Mouse (Mus musculus) embryo, embryonic 11.5 days (tissue): Measurements from ENCODE around the gene Ezr.
"Not testable (repeated sequence)": the region's sequence is repeated elsewhere in the genome, so short reads cannot be mapped to it uniquely, and the experiment has no call there.

Source experiments
- DNase-seq: peaks from one replicate; pipeline ENCODE4 v3.0.0-alpha.2; 2012; ENCODE audit warnings: low read depth, low spot score

The Ezr gene

DNA sequence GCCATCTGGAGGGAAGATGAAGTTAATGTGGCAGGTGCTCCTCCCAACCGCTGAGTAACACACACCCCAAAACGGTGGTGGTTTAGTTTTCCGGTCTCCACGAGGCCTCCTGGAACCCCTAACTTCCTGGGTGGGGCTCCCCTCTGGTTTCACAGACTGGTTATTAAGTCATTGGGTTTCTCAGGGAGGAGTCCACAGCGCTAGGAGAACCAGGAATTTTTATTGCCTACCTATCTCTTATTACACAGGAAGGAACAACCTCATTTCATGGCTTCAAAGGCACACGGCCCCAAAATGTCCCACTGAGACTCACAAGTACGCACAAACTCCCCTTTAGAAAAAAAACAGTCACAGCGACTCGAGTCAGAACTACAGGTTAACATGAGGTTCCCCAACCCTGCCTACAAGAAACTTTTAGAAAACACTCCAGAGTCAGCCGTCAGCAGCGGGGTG is 38.8 kb downstream of the Ezr start:
- no peak for DNase-seq

DNA sequence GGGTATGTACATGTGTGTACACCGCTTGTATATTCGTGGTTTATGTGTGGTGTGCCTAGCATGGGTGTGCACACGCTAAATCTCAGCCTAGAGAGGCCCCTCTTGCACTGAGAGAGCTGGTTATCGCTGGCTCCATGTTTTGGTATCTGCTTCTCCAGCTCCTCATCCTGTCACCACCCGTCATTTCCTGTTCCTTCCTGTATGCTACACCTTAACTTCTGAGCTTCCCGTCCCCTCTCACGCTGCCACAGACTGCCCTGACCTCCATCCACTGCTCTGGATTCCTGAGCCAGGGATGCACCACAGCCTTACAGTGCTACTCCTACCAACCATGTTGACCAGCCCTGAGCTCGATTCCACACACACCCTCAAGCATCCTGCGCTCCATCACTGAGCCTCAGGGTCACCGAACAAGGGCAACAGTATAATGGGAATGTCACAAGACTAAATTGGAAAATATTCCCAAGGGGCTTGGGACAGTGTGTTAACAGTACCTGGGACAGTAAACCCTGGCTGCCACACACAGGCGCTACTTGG is 39.5 kb downstream of the Ezr start:
- DNase-seq, result no peak

DNA sequence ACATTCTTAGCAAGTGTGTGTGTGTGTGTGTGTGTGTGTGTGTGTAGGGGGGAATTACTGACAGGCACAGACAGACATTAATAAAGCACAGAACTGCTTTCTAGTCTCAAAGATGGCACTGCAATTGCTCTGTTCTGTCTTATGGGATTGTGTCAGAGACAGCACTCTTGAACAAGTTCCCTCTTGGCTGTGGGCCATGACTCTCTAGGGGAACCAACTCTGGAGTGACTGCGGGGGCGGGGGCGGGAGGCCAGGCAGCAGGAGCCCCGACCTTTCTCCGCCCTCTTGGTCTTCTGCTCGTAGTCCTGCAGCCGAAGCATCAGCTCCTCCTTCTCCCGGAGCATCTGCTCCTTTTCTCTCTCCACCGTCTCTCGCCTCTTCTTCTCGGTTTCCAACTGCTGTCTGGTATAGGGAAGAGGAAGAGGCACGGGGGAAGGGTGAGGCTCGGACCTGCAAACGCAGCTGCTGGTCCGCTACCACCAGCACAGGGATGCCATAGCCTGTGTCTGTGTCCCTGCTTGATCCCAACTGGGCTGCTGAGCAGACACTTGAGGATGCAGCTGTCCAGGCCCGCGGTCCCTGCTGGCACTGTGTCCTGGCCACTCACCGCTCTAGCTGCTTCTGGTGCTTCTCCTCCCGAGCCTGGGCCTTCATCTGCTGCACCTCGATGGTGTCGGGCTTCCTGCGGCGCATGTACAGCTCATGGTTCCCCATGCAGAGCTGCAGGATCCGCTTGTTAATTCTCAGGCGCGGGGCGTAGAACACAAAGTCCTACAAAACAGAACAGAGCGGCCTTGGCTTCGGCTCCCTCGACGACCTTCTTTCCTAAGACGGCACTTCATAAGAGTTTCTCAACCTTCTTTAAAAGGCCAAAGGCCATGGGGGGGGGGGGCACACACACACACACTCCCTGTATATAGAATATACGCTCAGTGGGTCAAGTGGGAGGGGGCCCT is 40.2 kb downstream of the Ezr start:
- DNase-seq, result no peak

DNA sequence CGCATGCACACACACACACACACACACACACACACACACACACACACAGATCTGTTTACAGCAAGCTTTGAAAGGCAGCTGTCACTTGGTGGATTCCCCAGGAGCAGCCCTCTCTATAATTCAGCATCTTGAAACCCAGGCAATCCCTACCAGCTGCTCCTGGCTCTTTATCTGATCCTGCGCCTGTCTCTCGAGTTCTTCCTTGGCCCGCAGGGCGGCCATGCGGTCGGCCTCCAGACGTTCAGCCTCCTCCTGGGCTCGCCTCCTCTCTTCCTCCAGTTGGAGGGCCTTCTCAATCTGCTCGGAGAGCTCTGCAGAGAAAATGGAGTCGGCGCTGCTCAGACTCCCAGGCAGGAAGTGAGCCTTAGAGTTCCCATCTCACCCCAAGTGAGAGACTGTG is 41.3 kb downstream of the Ezr start:
- no peak for DNase-seq

DNA sequence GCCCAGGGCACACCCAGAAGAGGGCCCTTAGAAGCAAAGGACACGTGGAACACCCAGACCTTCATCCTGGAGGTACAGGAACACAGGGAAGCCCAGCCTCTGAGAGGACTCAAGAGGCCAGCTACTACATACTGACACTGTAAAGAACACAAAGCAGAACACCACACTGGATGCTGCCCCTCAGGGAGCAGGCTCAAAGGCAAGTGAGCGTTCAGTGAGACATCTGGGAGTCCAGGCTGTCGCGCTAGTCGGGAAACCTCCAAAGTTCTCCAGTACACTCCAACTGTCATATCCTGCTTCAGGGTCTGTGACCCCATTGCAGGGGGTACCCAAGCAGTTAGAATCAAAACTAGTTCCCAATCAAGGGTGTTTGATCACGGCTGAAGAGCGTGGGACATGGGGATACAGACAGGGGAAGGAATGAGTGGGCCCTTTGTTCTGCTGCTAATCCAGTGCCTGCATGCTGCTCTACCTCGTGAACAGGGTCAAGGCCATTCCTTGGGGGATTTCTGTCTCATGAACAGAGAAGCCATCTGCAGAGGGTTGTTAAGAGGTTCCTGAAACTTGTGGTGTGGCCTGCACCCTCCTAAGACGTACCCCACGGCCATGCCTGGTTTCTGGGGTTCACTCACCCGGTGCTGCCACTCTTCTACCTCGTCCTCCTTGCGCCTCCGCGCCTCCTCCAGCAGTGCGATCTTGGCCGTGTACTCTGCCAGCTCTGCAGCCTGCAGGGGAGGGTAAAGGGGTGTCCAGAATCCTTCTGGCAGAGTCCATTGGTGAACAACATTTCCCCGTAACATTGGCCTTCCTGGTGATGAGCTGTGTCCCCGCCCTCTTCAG is 42.0 kb downstream of the Ezr start:
- DNase-seq, result no peak

DNA sequence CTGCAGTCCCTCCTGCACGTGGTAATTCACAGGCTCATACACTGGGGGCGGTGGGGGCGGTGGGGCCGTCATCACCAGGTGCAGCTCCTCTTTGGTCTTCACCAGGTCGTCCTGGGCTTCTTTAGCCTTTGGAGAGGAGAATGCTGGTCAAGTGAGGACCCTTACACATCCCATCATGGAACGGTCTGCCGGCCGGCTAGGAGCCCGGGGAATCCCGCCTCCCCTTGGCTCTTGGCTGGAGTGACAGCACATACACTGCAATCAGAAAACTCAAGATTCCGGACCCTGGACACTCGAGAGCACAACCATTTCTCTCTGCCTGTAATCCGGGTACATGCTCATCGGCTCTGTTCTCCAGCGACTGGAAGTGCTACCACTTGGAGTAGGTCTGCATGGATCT is 42.8 kb downstream of the Ezr start:
- DNase-seq, result no peak

DNA sequence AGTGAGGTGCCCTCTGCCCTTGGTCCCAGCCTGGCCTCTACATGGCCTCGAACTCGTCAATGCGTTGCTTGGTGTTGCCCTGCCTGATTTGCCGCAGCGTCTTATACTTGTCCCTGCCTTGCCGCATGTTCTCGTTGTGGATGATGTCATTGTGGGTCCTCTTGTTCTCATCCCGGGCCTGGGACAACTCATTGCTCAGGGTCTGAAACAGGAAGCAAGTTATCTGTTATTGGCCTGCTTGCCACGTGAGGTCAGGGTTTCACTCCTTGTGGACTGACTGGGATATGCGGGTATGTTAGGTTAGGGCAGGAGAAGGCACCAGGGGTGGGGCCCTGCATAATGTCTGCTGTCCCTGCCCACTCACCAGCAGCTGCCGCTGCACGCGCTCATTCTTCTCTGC is 43.3 kb downstream of the Ezr start:
- DNase-seq, result no peak

DNA sequence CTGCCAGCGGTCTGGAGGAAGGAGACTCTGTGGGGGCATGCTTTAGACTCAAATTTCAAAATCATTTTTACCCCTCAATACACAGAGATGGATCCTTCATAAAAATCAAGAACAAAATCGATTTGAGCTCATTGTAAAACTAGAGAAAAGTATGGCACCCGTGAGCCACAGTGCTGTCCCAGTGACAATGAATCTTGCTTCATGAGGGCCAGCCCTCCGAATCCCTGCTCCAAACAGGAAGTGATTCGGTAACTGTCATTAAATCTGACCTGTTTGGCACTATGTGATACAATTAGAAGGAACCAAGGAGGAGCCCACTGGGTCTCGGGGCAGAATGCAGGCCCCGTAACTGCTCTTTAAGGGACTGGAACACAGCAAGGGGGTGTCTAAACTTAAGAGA is 43.7 kb downstream of the Ezr start:
- DNase-seq, result no peak

DNA sequence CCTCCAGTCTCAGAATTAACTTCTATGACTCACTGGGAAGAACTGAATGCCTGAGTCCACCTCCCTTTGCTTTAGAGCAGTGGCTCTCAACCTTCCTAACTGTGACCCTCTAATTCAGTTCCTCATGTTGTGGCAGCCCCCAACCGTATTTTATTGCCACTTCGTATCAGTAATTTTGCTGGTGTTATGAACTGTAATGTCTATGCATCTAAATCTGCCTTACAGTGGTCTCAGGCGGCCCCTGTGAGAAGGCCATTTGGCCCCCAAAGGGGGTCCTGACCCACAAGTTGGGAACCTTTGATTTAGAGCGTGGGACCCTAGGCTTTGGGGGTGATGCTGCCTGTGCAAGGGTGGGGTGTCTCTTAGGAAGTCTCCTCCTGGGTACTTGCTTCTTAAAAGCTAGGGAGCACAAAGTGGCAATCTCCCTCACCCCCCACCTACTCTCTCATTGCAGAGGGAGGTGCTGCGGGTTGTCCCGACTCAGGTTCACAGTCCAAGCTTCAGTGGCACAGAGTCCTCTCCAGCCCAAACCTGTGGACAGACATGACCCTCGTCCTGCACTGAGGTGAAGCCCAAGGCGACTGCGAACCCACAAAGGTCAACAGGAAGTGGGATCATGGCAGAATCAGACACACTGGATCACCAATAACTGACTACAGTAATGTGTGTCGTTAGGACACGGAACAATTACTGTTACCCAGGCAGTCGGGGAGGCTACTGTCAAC is 45.1 kb downstream of the Ezr start:
- DNase-seq, result no peak

DNA sequence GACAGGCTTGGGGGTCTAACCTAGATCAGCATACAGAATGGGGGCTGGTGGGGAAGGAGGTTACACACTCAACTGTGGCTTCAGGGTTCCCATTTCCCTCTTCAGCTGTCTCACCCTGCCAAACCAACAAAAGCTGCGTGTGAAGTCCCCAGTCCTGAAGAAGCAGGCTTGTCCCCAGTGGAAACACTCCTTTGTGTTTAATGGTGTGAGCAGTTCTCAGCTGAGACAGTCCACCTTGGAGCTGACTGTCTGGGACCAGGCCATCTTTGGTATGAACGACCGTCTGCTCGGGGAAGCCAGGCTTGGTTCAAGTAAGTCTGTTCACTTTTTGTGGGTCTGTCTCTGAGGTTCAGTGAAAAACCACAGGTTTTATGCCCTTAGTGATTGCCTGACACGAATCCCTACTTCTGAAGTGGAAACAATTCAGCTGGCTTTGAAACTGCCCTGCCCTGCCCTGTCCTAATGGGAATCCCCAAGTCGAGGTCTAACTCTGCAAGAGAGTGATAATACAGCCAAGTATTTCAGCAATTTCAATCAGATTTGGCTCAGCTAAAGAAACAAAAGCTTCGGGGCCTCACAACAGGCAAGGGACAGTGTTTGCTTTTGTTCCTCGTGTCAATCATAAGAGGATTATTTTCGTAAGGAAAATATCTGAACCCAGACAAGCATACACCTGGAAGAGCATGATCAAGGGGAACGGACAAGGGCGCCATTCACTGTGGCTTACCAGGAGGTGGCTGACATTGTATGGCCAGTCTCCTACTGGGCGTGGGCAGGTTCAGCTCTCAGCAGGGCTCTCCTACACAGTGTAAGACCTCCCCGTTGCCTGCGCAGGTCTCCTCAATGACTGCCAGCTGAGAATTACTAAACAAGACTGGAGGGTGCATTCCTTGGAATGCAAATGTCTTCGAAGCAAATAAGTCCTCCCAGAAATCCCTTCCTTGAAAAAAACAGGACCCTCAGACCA is 46.0 kb downstream of the Ezr start:
- DNase-seq, result no peak

DNA sequence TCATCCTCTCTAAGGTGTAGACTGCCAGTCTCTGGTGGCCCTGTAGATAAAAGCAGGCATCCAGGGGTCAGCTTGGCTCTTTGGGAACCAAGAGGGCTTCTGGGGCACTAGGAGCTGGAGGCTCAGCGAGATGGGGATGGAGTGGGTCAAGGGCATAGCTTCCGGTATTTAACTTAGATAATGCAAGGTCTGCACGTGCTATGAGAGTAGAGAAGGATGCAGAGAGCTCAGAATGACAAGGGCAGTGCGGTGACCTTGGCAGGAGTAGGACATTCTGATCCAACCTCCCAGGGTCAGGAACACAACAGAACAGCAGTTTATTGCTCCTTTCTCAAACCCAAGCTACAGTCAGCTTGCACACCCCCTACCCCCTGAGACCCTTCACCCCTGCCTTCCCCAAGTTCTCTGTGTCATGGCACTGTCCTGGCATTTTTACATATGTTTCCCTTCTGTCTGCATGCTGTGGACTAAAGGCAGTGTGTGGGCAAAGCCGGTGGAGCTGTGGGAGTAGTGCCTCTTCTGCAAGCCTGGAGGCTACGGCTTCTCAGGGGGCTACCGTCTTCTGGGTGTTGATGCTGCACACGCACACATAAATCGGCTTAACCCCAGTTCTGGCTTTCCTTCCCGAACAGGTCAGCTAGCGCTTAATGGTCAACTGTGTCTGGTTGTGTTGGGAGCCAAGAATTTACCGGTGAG is 47.7 kb downstream of the Ezr start:
- DNase-seq, result no peak

DNA sequence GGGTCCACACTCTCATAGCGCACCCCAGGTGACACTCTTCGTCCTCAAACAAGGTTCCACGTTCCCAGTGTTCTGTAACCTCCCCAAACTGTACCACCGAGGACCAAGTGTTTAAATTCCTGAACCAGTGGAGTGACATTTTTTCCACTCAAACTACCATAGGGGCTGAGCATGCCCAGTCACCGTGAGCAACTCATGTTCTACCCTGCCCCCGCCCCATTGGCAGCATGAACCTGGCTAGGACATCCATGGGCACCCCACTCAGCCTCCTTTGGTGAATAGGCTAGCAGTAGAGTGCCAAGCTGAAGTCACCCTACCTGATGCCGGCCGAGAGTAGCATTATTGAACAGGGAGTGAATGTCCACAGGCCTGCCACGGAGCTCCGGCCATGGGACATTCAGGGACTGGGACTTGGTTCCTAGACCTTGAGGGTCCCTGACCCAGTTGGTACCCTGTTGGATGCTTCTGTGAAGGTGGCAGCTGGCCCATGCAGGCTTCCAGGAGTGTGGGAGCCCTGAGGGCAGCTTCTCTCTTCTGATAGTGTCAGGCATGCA is 49.2 kb downstream of the Ezr start:
- no peak for DNase-seq

DNA sequence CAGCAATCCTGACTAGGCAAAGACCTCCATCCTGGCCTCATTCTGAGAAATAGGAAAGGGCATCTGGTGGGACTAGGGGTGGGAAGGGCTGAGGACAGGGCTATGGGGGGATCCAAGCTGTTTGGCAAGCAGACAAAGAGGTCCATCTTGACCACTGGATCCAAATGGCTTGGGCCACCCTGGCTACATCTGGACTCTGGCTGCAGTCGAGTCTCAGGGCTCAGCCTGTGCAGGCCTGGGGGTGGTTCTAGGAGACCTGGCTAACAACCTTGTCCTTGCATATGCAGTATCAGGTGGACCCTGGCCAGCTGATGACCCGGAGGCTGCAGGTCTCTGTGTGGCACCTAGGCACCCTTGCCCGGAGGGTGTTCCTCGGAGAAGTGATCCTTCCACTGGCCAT is 49.9 kb downstream of the Ezr start:
- no peak for DNase-seq

DNA sequence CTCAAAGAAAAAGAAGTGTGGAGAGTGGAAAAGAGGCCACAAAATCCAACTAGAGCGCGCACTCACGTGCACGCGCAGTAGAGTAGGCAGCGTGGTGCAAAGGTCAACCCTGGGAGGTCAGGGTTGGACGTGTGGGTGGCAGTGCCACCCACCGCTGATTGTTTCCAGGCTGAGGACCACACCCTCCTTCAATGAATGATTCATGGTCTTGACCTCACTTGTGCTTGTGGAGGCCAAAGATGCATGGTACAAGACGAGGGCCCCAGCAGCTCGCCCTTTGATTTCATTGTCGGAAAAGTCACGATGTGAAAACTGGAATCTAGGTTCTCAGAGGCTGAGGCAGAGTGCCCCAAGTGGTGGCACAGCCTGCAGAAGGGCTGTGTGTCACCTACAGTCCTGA is 51.0 kb downstream of the Ezr start:
- no peak for DNase-seq

DNA sequence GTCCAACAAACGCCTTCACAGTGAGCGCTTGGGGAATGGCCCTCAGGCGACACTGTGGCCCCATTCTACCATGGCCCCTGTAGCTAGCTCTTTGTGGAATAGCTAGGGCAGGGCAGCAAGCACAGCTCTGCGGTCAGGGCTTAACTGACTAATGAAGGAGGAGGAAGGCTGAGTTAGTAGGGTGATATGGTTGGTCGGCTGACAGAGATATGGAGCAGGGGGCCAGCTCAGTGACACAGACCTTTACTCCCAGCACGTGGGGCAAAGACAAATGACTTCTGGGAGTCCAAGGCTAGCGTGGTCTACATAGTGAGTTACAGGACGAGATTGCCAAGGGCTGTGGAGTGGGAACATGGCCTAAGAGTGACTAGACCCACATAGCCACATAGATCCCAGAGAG is 51.5 kb downstream of the Ezr start:
- DNase-seq, result no peak

DNA sequence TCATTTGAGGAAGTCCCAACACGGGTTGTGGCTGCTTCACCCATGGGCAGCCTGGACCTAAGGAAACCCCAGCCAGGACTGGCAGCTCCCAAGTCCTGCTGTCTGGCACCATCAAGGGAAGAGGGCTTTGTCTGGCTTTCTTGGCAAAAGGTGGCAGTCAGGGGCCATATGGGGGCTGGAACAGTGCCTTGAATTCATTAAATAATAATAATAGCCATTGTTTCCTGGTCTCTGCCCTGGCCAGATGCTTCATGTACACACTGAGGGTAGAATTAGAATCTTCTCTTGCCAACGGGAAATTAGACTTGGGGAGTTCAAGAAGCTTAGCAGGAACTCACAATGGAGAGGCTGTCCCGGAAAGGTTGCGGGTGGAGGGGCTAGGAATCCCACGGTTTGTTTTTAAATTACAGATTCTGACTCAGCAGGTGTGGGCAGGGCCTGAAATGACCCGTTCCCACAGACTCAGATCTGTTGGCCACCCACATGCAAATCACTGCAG is 53.3 kb downstream of the Ezr start:
- no peak for DNase-seq

DNA sequence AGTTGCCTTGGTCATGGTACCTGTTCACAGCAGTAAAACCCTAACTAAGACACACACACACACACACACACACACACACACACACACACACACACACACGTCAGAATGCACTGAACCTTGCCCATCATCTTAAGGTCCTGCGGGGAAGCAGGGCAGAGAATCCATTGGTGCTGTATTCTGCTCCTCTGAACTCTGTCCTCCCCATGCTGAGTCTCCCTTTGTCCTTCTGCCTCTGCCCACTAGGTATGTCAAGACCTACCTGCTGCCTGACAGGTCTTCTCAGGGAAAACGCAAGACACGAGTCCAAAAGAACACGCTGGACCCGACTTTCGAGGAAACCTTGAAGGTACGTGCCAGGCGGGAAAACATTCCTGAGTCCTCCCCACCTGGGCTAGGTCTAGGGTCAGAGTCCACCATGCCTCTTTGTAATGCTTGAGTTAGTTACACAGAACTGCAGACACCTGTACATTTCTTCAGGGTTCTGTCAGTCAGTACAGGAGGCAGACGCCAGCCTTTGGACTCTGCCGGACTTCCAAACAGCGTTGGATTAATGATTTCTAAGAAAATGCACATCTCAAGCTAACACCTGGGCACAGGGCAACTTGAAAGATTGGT is 54.5 kb downstream of the Ezr start:
- DNase-seq, result no peak

DNA sequence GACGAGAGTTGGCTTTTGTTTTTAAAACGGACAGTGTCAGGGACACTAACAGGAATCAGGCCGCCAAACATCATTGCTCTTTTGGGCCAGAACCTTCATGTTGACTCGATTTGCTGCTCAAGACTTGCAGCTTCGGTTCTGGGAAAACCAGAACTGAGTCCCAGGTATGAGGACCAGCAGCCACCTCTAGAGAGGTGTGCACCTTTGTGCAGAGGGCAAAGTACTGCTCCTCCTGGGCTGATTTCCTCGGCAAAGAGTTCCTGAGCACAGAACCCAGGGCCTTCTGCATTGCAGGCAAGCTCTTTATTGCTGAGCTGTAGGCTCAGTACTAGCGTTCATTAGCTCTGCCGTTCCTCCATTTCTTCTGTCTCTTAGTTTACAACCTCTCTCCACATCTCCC is 68.6 kb downstream of the Ezr start:
- DNase-seq, result not testable (repeated sequence)

DNA sequence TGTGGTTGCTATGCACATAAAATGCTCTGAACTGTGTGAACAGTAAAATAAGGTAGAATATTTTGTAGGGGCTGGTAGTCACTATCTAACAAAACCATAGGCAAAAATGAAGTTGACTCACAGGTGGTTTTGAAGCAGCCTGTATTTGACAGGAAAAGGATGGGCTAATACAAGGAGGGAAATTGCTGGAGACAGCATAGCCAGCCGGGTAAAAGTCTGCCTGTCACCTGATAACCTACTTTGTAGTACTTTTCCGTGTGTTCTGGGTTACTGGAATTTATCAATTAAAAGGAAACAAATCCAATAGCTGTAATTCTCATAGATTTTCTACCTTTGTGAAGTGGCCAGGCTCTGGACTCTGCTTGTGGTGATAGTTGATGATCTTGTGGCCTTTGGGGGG is 69.1 kb downstream of the Ezr start:
- not testable (repeated sequence) for DNase-seq
